Mouse (Mus musculus) stomach, embryonic 16.5 days (tissue): ENCODE results near the gene Rcbtb1. TPM values are rescaled to one million over a fixed set of nuclear protein-coding genes. Genes with fewer than 3 reads are reported as not detected.
"Not testable (repeated sequence)": the region's sequence is repeated elsewhere in the genome, so short reads cannot be mapped to it uniquely, and the experiment has no call there.

ENCODE experiments used
- ATAC-seq: fragments of 200-750 bp; cut with Nextera tagmentation; 2 replicates; pipeline ENCODE4 v1.8.0; 2017; ENCODE audit warnings: moderate number of reproducible peaks, moderate TSS enrichment; ENCODE audit not compliant: insufficient read depth, low FRiP score
- H3K27ac ChIP-seq: fragments of 300-500 bp; sonication (generic); 2 replicates; pipeline ENCODE4 v1.5.1; 2014; ENCODE audit warnings: low read length
- H3K27me3 ChIP-seq: fragments of 300-500 bp; sonication (generic); 2 replicates; pipeline ENCODE4 v1.6.1; 2014; ENCODE audit warnings: low read length, control low read depth, mixed read lengths; ENCODE audit not compliant: control insufficient read depth, insufficient read depth
- H3K36me3 ChIP-seq: fragments of 300-500 bp; sonication (generic); 2 replicates; pipeline ENCODE4 v1.6.1; 2014; ENCODE audit warnings: low read length; ENCODE audit not compliant: control insufficient read depth, insufficient read depth
- H3K4me1 ChIP-seq: fragments of 300-500 bp; sonication (generic); 2 replicates; pipeline ENCODE4 v1.6.1; 2014; ENCODE audit warnings: low read length, control low read depth, mixed read lengths; ENCODE audit not compliant: control insufficient read depth, insufficient read depth
- H3K4me2 ChIP-seq: fragments of 300-500 bp; sonication (generic); 2 replicates; pipeline ENCODE4 v1.6.1; 2014; ENCODE audit warnings: low read depth, low read length, mixed read lengths
- H3K4me3 ChIP-seq: fragments of 300-500 bp; sonication (generic); replicated peaks from 2 replicates; pipeline ENCODE4 v1.5.1; 2014; ENCODE audit warnings: mild to moderate bottlenecking, low read length
- H3K9ac ChIP-seq: fragments of 300-500 bp; sonication (generic); 2 replicates; pipeline ENCODE4 v1.6.1; 2014; ENCODE audit warnings: low read length
- H3K9me3 ChIP-seq: fragments of 300-500 bp; sonication (generic); replicated peaks from 2 replicates; pipeline ENCODE4 v1.6.1; 2016; ENCODE audit warnings: low read length, control low read depth; ENCODE audit not compliant: control insufficient read depth
- whole genome bisulfite sequencing: fragments of 180-500 bp; shearing (Covaris S2); extraction: QIAGEN DNeasy Blood & Tissue Kit; methylation state at CpG from one replicate; pipeline ENCODE4 v1.1.7; 2014; 5-methylcytosine and 5-hydroxymethylcytosine counted together
- polyA plus RNA-seq: library from polyadenylated mRNA; unstranded; fragments of >200 nt; fragmentation: Nextera tagmentation; extraction: Ambion mirVana; gene quantifications from 2 replicates; pipeline ENCODE4 v1.2.1, GENCODE M21; 2015

Gene Rcbtb1
- polyA plus RNA-seq, 1 experiment from 2014 or later: 43.0 TPM

DNA sequence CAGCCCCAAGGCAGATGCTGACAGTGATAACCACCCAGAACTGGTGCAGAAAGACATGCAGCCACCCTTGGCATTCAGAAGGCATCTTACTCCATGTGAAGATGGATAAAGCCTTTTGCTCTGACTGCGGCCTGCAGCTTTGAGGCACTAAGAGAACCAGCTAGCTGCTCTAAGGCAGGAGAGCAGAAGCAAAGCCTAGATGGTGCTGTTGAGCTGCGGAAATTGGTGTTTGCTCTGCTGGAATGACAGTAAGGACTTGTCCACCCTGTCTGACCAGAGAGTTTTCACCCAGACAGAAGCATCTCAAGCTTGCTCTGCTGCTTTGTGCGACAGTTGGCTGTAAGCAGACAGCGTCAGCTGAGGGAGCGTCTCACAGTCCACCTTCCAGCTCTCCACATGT is 49.3 kb downstream of the Rcbtb1 start:
- H3K27me3 ChIP-seq, H3K27ac ChIP-seq, H3K4me1 ChIP-seq, H3K4me2 ChIP-seq, H3K9ac ChIP-seq, ATAC-seq, H3K9me3 ChIP-seq, H3K36me3 ChIP-seq, H3K4me3 ChIP-seq: not testable (repeated sequence)
- 55% methylated on average over 5 of the region's 5 CpGs for WGBS

DNA sequence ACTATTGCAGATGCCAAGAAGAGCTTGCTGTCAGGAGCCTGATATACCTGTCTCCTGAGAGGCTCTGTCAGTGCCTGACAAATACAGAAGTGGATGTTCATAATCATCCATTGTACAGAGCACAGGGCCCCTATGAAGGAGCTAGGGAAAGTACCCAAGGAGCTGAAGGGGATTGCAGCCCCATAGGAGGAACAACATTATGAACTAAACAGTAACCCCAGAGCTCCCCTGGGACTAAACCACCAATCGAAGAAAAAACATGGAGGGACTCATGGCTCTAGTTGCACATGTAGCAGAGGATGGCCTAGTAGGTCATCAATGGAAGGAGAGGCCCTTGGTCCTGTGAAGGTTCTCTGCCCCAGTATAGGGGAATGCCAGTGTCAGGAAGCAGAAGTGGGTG is 54.9 kb downstream of the Rcbtb1 start:
- ATAC-seq, H3K4me3 ChIP-seq, H3K27ac ChIP-seq, H3K4me1 ChIP-seq, H3K27me3 ChIP-seq, H3K9ac ChIP-seq, H3K36me3 ChIP-seq, H3K4me2 ChIP-seq, H3K9me3 ChIP-seq: not testable (repeated sequence)
- WGBS: 87% methylated on average over 1 of the region's 1 CpGs

DNA sequence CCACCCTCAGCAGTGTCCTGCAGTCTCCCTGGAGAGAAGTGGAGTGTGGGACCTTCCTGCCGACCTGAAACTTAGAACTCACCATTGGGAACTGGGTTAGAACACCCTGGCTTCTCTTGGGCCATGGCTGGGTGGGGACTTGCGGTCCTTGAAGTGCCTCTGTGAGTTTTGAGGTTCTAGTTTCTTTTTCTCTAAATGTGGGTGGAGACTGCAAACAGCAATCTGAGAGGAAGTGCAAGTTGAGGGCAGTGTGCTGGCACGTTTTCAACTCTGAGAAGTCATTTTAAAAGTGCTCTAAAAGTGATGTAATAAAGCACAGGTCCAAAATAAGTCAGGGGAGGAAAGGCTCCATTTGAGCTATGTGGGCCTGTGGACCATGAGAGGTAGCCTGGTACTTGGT is 59.0 kb downstream of the Rcbtb1 start, which contains the start of gene Gm6904:
Gene Gm6904 (minus strand): TSS at position 161 of the 400 bp plus-strand sequence.
- ATAC-seq: no peak
- Histone ChIP-seq H3K9me3 (no peaks in the 10 kb centered on the region), H3K4me1 (no peaks in the 10 kb centered on the region), H3K9ac (no peak within 1 kb of the TSS), H3K4me2 (no peak within 1 kb of the TSS), H3K4me3 (no peak within 1 kb of the TSS), H3K36me3 (no peaks in the 10 kb centered on the region), H3K27me3 (no peaks in the 10 kb centered on the region), H3K27ac (no peak within 1 kb of the TSS)
- 54% methylated on average over 3 of the region's 3 CpGs for WGBS

DNA sequence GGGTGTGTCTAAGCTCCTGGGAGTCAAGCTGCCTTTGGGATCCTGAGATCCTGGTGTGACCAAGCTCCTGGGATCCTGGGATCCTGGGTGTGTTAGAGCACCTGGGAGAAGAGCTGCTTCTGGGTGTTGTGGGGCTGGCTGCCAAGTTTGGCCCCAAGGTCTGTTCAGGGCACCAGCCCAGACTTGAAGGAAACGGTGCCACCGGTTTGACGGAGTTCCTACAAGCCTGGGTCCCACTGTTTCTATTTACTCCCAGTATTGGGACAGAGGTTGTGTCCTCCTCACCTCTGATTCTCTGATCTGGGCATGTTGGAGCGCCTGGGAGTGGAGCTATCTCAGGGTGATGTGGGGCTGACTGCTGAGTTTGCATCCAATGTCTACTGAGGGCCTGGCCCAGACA is 74.0 kb downstream of the Rcbtb1 start:
- H3K4me2 ChIP-seq, H3K27me3 ChIP-seq, ATAC-seq, H3K4me1 ChIP-seq, H3K4me3 ChIP-seq, H3K9ac ChIP-seq, H3K27ac ChIP-seq, H3K9me3 ChIP-seq, H3K36me3 ChIP-seq: not testable (repeated sequence)
- WGBS: 87% methylated on average over 4 of the region's 4 CpGs

Other genes starting within 250 kb of the Rcbtb1 start
- gene 1700129C05Rik, start 58.3 kb upstream of the Rcbtb1 start, polyA plus RNA-seq: not detected in 2 replicates
- gene Gm5142, start 22.5 kb upstream of the Rcbtb1 start, polyA plus RNA-seq: not detected in 2 replicates
- gene Gm6904, start 59.0 kb downstream of the Rcbtb1 start, polyA plus RNA-seq: not detected in 2 replicates
- gene Phf11a, start 96.3 kb downstream of the Rcbtb1 start, polyA plus RNA-seq: 0.16 TPM in 1 of 2 replicates, not detected in the other
- gene Phf11b, start 140.1 kb downstream of the Rcbtb1 start, polyA plus RNA-seq: 0.40 and 0.98 TPM in 2 replicates
- gene Phf11d, start 164.3 kb downstream of the Rcbtb1 start, polyA plus RNA-seq: 4.4 and 6.0 TPM in 2 replicates
- 0.49 and 0.59 TPM in 2 replicates for gene Phf11c, start 194.2 kb downstream of the Rcbtb1 start, polyA plus RNA-seq
- 8.0 and 10.0 TPM in 2 replicates for gene Setdb2, start 239.7 kb downstream of the Rcbtb1 start, polyA plus RNA-seq
- 43.5 TPM in 2 replicates for gene Cab39l, start 239.8 kb downstream of the Rcbtb1 start, polyA plus RNA-seq